Mouse (Mus musculus): ENCODE measurements around the gene Carns1. TPM values are rescaled to one million over a fixed set of nuclear protein-coding genes. Genes with fewer than 3 reads are reported as not detected.

The Carns1 gene
- polyA plus RNA-seq, 1 experiment from 2014 or later: 6.0 TPM

DNA sequence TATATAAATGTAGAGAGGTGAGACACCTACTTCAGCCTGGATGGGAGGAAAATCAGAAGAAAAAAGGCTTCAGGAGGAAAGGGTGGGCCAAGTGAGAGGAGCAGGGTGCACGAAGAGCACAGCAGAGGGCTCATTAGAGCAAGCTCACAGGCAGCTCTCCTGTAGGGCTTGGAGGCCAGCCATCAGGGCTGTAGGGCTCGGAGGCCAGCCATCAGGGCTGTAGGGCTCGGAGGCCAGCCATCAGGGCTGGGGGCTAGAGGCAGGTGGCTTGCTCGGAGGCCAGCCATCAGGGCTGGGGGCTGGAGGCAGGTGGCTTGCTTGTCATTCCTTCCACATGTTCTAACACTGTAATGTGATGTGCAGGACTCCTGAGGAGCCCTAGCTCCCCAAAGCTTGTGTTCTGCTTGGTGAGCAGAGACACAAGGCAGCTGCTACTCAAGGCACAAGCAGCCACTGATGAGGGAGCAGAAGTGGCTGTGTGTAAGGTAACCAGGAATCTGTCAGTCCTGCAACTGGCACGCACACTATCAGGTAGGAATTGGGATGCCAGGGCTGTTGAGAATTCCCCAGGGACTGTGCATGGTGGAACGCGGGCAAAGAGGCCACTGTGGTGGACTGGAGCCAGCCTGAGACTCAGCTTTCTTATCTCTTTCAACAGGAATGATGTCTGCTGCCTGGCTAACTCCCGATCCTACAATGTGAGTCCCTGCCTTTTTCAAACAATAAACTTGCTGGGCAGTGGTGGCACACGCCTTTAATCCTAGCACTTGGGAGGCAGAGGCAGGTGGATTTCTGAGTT, 8.4 kb downstream of the Carns1 start:
- no peak overlapping the region for H3K4me2 ChIP-seq (replicated peaks)
- H3K9me3 ChIP-seq (ENCODE audit: control insufficient read depth, low read length): no peaks in the 10 kb centered on the region
- ATAC-seq (ENCODE audit: low FRiP score) (no peak), DNase-seq (ENCODE audit: low spot score) (no peak)
- WGBS: 69% methylated on average over 9 of the region's 9 CpGs
- no peaks in the 10 kb centered on the region for H3K27me3 ChIP-seq (ENCODE audit: control insufficient read depth, insufficient read depth, low read length)
- H3K4me1 ChIP-seq (replicated peaks; ENCODE audit: control insufficient read depth, insufficient read depth, low read length): peaks cover 15% of the 10 kb centered on the region
- no peak overlapping the region for H3K4me3 ChIP-seq (replicated peaks; ENCODE audit: low read length)
- H3K36me3 ChIP-seq (replicated peaks; ENCODE audit: control insufficient read depth, insufficient read depth): 0 out of 2 replicates have a peak, but pooled peaks cover under 1% of the 10 kb centered on the region
- H3K27ac ChIP-seq: no peak overlapping the region
- no peak overlapping the region for H3K9ac ChIP-seq

DNA sequence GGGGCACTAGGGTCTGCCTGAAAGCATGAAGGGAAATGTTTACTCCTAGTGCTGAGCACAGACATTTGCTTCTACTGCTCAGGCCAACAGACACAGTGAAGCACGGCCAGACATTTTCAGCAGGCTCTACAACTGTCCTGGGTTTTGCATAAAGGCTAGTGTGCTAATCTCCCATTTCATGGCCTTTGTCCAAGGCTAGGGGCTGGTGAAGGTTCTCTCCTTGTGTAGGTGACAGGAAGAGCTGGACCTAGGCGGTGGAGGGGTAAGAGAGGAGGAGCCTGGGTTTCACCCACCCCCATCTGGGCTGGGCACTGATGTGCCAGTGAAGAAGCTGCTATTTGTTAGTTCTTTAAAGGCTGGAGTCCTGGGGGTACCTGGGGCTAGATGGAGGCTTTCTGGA, 10.6 kb downstream of the Carns1 start:
- H3K9ac ChIP-seq: no peak overlapping the region
- no peak overlapping the region for H3K4me3 ChIP-seq (replicated peaks; ENCODE audit: low read length)
- WGBS: 81% methylated on average over 2 of the region's 2 CpGs

DNA sequence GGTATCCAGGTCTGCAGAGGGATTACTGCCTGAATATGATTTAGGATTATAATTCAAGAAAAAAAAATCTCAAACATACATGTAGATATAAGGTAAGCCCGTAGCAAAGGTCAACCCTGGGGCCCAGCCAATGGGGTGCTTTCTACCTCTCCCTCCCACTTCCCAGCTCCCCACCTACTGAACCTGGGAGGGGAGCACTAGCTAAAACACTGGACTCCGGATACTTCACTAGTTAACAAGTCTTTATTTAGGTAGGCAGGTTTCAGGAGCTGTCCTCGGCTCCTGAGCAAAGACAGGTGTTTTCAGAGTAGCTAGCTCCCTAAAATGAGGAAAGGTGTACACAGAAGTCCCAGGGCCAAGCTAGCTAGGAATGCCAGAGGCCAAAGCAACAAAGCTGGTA, 11.2 kb downstream of the Carns1 start:
- DNase-seq (ENCODE audit: low spot score) (no peak), ATAC-seq (ENCODE audit: low FRiP score) (no peak)
- Histone ChIP-seq H3K4me1 (replicated peaks; ENCODE audit: control insufficient read depth, insufficient read depth, low read length) (peaks cover 9% of the 10 kb centered on the region; the same call in 1 of the 2 replicates), H3K27ac (no peak overlapping the region), H3K9me3 (ENCODE audit: control insufficient read depth, low read length) (no peaks in the 10 kb centered on the region), H3K4me2 (replicated peaks) (peak overlapping the region; percentile 91; the same call in 1 of the 2 replicates), H3K9ac (peak overlapping the region; percentile 74; the same call in 1 of the 2 replicates), H3K27me3 (ENCODE audit: control insufficient read depth, insufficient read depth, low read length) (no peaks in the 10 kb centered on the region), H3K36me3 (replicated peaks; ENCODE audit: control insufficient read depth, insufficient read depth) (peaks cover 22% of the 10 kb centered on the region), H3K4me3 (replicated peaks; ENCODE audit: low read length) (no peak overlapping the region)
- 89% methylated on average over 3 of the region's 3 CpGs for WGBS

More for the DNA sequence above, 10.6 kb downstream of the Carns1 start:
- Histone ChIP-seq H3K27ac (no peak overlapping the region), H3K4me1 (replicated peaks; ENCODE audit: control insufficient read depth, insufficient read depth, low read length) (peaks cover 9% of the 10 kb centered on the region; the same call in 1 of the 2 replicates), H3K9me3 (ENCODE audit: control insufficient read depth, low read length) (no peaks in the 10 kb centered on the region), H3K27me3 (ENCODE audit: control insufficient read depth, insufficient read depth, low read length) (no peaks in the 10 kb centered on the region), H3K4me2 (replicated peaks) (no peak overlapping the region), H3K36me3 (replicated peaks; ENCODE audit: control insufficient read depth, insufficient read depth) (peaks cover 16% of the 10 kb centered on the region)
- no peak for ATAC-seq (ENCODE audit: low FRiP score)
- DNase-seq (ENCODE audit: low spot score): no peak

DNA sequence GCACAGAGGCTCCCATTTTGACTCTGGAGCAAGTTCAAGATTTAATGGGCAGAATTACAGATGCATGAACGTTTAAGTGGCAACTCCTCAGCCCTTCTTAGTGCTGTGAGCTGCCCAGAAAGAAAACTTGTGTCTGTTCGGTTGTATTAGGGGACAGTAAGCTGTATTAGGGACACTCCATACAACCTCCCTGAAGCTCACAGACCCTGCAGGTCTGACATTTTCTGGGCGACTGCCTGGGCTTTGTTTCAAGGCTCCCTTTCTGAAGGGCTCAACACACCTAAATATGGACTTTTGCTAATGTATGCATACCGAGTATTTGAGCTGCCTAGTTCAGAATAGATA, 11.8 kb downstream of the Carns1 start:
- peak overlapping the region; percentile 88 for H3K27ac ChIP-seq
- 30% methylated on average over 4 of the region's 4 CpGs for WGBS
- H3K9me3 ChIP-seq (ENCODE audit: control insufficient read depth, low read length): no peaks in the 10 kb centered on the region
- H3K27me3 ChIP-seq (ENCODE audit: control insufficient read depth, insufficient read depth, low read length): no peaks in the 10 kb centered on the region
- H3K4me1 ChIP-seq (replicated peaks; ENCODE audit: control insufficient read depth, insufficient read depth, low read length): peaks cover 9% of the 10 kb centered on the region; the same call in 1 of the 2 replicates
- H3K4me2 ChIP-seq (replicated peaks): peak overlapping the region; percentile 91
- no peak for DNase-seq (ENCODE audit: low spot score)
- H3K4me3 ChIP-seq (replicated peaks; ENCODE audit: low read length): peak overlapping the region; percentile 57
- peaks cover 28% of the 10 kb centered on the region for H3K36me3 ChIP-seq (replicated peaks; ENCODE audit: control insufficient read depth, insufficient read depth)
- no peak for ATAC-seq (ENCODE audit: low FRiP score)
- peak overlapping the region; percentile 74 for H3K9ac ChIP-seq

DNA sequence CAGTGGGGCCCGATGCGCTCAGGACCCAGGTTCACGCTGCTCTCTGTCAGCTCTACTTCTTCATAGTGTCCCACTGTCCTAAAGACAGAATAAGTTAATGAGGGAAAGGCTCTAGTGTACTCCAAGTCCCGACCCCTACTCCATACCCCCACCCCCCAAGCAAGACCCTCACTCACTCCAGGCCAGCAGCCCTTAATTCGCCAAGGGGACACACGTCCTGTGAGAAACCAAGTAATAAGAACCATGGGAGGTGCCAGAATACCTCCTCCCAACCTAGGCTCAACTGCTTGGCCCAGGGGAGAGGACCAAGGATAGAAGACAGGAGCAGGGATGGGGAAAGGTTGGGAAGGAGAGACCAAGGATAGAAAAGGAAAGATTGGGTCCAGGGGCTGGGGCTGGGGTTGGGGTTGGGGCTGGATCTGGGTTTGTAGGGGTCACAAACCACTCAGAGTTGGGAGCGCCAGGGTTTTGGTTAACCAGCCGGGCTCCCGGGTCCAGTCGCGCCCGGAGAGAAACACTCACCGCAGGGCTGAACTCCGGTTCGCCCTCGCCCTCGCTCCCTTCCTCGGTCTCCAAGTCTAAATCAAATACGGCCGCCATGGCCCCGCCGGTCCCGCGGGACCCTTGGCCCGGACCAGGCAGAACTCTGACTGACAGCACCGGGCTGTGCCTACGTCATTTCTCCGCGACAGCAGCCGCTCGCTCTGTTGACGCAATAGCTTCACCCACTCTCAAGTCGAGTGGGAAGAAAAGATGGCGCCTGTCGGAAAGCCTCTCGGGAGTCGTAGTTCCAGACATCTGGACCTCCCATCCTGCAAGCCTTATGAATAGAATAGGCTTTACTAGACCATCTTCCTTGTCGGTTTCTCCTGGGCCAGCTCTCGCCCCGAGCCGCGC, 12.4 kb downstream of the Carns1 start, which contains the start of gene Rps6kb2:
Gene Rps6kb2 (minus strand): TSS at position 709 of the 897 bp plus-strand sequence.
- peak within 1 kb of the TSS; percentile 57 for H3K4me3 ChIP-seq (replicated peaks; ENCODE audit: low read length)
- peak within 1 kb of the TSS; percentile 88 for H3K27ac ChIP-seq
- no peaks in the 10 kb centered on the region for H3K9me3 ChIP-seq (ENCODE audit: control insufficient read depth, low read length)
- peaks cover 34% of the 10 kb centered on the region for H3K36me3 ChIP-seq (replicated peaks; ENCODE audit: control insufficient read depth, insufficient read depth)
- peak within 1 kb of the TSS; percentile 91 for H3K4me2 ChIP-seq (replicated peaks)
- peaks cover 9% of the 10 kb centered on the region; the same call in 1 of the 2 replicates for H3K4me1 ChIP-seq (replicated peaks; ENCODE audit: control insufficient read depth, insufficient read depth, low read length)
- peak within 1 kb of the TSS; percentile 74 for H3K9ac ChIP-seq
- ATAC-seq (ENCODE audit: low FRiP score) (peak; percentile 87), DNase-seq (ENCODE audit: low spot score) (peak; percentile 99)
- H3K27me3 ChIP-seq (ENCODE audit: control insufficient read depth, insufficient read depth, low read length): no peaks in the 10 kb centered on the region
- WGBS: 6% methylated on average over 42 of the region's 42 CpGs

DNA sequence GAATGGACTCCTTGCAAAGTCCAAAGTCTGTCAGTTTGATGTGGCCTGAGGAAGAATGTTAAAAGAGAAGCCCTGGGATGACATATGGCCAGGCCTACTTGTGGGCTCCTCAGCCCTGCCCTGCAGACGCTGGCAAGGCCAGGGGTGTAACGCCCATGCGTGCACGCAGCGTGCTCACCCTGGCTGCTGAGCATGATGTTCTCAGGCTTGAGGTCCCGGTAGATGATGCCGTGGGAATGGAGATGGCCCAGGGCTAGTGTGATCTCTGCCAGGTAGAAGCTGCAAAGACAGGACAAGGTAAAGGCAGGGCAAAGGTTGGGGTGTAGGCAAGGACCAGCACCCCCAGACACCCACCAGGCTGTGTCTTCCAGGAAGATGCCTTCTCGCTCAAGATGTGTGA, 16.2 kb downstream of the Carns1 start:
- H3K4me2 ChIP-seq (replicated peaks): no peak overlapping the region
- no peak overlapping the region for H3K4me3 ChIP-seq (replicated peaks; ENCODE audit: low read length)
- H3K9me3 ChIP-seq (ENCODE audit: control insufficient read depth, low read length): no peaks in the 10 kb centered on the region
- H3K27me3 ChIP-seq (ENCODE audit: control insufficient read depth, insufficient read depth, low read length): no peaks in the 10 kb centered on the region
- WGBS: 99% methylated on average over 8 of the region's 8 CpGs
- DNase-seq (ENCODE audit: low spot score): no peak
- no peak overlapping the region for H3K27ac ChIP-seq
- ATAC-seq (ENCODE audit: low FRiP score): no peak
- peaks cover 9% of the 10 kb centered on the region; the same call in 1 of the 2 replicates for H3K4me1 ChIP-seq (replicated peaks; ENCODE audit: control insufficient read depth, insufficient read depth, low read length)
- peaks cover 60% of the 10 kb centered on the region for H3K36me3 ChIP-seq (replicated peaks; ENCODE audit: control insufficient read depth, insufficient read depth)
- 0 out of 2 replicates have a peak overlapping the region, but pooled peaks have one; percentile 3 for H3K9ac ChIP-seq

DNA sequence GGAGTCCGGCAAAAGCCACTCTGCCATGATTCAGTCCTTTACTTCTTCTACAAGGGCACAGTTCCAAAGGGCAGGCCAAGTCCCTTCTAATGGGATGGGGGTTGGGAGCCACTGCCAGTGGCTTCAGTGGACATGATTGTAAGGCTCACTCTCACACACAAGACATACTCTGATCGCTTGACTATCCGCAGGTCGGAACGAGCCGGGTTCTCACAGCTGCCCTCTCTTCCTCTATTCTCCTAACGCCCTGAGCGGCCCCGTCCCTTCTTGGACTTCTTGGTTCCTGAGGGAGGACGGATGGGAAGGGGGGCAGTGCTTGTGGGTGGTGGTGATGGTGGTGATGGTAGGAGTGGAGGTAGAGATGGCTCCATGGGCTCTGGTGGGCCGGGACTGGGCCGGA, 18.5 kb downstream of the Carns1 start:
- Histone ChIP-seq H3K9ac (no peak overlapping the region), H3K9me3 (ENCODE audit: control insufficient read depth, low read length) (no peaks in the 10 kb centered on the region), H3K4me2 (replicated peaks) (no peak overlapping the region), H3K27me3 (ENCODE audit: control insufficient read depth, insufficient read depth, low read length) (no peaks in the 10 kb centered on the region), H3K4me1 (replicated peaks; ENCODE audit: control insufficient read depth, insufficient read depth, low read length) (no peaks in the 10 kb centered on the region), H3K36me3 (replicated peaks; ENCODE audit: control insufficient read depth, insufficient read depth) (peaks cover 80% of the 10 kb centered on the region), H3K4me3 (replicated peaks; ENCODE audit: low read length) (no peak overlapping the region), H3K27ac (no peak overlapping the region)
- ATAC-seq (ENCODE audit: low FRiP score): no peak
- WGBS: 92% methylated on average over 12 of the region's 12 CpGs
- DNase-seq (ENCODE audit: low spot score): no peak

DNA sequence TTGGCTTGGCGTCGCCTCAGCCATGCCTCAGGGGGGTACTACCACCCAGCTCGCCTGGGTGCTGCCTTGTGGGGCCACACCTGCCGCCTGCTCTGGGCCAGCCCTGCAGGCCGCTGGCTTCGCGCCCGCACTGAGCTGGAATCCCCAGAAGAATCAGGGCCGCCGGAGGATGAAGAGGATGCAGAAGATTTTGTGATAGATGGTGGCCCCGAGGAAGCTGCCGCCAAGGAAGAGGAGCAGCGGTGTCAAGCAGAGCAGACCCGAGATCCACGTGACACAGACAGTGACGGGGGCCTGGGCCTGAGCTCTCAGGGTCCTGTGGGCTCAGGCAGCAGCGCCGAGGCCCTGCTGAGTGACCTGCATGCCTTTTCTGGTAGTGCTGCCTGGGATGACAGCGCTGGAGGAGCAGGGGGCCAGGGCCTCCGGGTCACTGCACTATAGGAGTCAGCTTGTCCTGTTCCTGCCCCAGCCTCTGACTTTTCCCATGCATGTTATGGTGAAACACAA, 19.2 kb downstream of the Carns1 start:
- ATAC-seq (ENCODE audit: low FRiP score): no peak
- Histone ChIP-seq H3K9me3 (ENCODE audit: control insufficient read depth, low read length) (no peaks in the 10 kb centered on the region), H3K9ac (no peak overlapping the region), H3K4me1 (replicated peaks; ENCODE audit: control insufficient read depth, insufficient read depth, low read length) (no peaks in the 10 kb centered on the region), H3K27me3 (ENCODE audit: control insufficient read depth, insufficient read depth, low read length) (no peaks in the 10 kb centered on the region), H3K4me3 (replicated peaks; ENCODE audit: low read length) (no peak overlapping the region), H3K27ac (no peak overlapping the region), H3K4me2 (replicated peaks) (no peak overlapping the region), H3K36me3 (replicated peaks; ENCODE audit: control insufficient read depth, insufficient read depth) (peaks cover 78% of the 10 kb centered on the region)
- WGBS: 66% methylated on average over 20 of the region's 20 CpGs
- DNase-seq (ENCODE audit: low spot score): no peak
